Mouse (Mus musculus): ENCODE measurements around the gene Gnaq. TPM values are rescaled to one million over a fixed set of nuclear protein-coding genes. Genes with fewer than 3 reads are reported as not detected.

Gnaq gene
- polyA plus RNA-seq, 1 experiment, result not detected

DNA sequence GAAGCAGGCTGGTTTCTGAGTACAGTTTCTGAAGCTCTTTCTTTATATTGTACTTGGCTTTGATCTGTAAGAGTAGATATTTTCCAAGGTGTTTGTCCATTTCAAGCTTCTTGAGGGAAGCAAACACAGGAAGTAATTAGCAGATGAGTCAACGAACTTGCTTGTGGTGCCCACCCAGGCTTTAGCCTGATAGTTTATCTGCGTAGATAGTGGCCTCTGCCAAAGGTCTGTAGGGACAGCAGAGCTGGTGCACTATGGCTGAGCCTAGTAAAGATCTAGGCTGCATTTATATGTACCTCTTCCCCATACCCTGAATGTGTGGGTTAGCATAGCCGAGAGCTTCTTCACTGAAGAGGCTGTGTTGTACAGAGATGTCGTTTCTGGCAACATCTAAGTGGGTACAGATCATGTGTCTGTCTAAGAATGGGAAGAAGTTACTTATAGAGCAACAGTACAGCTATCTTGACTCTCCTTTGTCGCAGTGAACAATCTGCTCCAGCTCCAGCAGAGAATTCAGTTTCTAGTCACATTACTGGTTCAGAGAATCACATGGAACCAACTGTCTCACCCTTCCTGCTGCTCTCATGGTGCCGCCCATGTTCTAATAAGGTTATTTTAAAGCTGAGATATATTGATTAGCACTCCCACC, 127.3 kb downstream of the Gnaq start:
- TF ChIP-seq GATA1 (IDR thresholded peaks at IDR 0.05; ENCODE audit: low read length), result no peak

DNA sequence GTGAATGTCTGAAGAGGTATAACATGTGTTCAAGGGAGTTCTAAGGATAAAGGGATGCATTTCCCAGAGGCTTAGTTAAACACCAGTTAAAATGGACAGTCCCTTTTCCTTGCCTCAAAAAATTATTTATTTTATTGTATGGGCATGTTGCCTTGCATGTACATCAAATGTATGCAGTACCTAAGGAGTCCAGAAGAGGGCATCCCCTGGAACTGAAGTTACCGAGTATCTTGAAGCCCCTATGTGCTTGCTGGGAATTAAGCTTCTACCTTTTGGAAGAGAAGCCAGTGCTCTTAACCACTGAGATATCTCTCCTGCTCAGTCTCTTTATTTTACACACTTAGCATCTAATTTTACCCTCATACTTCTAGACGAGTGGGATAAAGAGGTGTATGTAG, 127.8 kb downstream of the Gnaq start:
- TF ChIP-seq GATA1 (IDR thresholded peaks at IDR 0.05; ENCODE audit: low read length), result no peak

DNA sequence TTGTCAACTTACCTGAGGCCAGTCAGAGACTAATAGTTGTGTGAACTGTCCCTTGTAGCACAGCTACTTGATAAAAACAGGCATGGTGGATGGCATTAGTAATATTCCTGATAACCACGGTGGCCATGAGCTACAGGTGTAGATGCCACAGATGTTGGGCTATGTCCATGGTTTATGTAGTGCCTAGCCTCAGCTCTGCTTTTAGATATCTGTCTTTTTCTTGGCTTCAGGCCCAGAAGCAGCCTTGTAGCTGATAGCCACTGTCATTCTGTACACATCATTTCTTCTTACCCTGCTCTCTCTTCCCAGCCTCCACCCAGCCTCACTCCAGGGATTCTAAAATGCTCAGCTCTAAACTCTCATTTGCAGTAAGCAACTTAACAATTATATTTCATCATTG, 128.3 kb downstream of the Gnaq start:
- no peak for TF ChIP-seq GATA1 (IDR thresholded peaks at IDR 0.05; ENCODE audit: low read length)

DNA sequence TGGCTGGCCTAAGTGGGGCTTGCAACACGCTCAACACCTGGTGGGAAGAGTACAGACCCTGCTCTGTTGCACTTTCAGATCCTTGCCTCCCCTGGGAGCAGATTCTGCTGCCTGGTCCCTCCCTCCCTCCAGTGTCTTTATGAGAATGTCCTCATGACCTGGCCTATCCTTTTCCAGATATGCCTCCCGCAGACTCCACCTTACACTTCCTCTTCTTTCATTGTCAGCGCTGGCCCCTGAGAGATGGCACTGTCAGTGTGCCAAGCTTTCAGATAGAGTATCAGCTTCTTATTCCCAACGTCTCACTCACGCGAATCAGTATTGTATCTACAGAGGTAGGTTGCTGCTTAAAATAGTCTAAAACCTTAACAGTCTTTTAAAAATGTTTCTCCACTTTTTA, 129.0 kb downstream of the Gnaq start:
- TF ChIP-seq GATA1 (IDR thresholded peaks at IDR 0.05; ENCODE audit: low read length), result no peak

DNA sequence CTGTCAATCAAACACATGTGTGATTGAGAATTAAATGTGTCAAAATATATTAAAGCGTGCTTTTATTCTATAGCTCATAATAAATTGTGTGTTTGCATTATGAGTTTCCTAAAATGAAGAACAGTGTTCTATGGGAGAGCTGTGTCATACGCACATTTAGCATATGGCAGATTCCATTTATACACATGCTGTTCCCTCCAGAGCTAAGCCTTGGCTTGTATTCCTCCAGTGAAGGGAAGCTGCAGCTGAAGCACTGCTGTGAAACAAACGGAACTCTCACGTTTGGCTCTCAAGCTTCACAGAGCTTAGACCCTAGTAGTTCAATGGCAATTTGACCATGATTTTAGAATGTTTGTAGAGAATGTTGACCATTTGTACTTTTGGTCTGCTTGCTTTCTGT, 129.7 kb downstream of the Gnaq start:
- no peak for TF ChIP-seq GATA1 (IDR thresholded peaks at IDR 0.05; ENCODE audit: low read length)

DNA sequence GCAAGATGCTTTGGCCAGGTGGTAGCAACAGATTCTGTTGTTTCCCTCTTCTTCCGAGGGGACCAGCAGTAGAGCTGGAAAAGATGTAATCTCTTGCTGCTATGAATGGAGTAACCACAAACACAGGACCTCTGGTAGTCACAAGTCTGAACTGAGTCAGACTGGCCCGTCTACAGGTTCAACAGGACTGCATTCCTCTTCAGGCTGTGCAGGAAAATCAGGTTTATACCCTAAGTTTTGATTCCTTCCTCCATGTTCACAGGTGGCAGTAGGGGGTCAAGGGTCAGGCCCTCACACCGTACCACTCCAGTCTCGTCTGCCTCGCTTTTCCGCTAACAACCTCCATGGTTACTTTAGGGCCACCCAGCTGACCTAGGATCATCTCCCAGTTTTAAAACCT, 137.6 kb downstream of the Gnaq start:
- TF ChIP-seq GATA1 (IDR thresholded peaks at IDR 0.05; ENCODE audit: low read length), result no peak

DNA sequence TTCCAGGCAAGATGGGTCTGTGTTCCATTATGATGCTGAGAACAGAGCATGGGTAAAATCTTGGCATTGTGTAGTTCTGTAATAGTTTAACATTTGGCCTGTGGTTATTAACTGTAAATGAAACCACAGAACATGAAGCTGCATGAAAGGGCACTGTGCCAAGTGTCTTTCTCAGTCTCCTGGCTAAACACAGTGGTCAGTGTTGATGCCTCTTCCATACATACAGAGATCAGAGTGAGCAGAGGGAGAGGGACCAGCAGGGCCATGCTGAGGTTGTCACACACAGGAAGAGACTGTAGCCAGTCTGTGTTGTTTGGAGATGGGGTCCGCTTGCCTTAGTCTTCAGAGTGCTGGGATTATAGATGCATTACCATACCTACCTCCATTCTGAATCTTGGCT, 138.4 kb downstream of the Gnaq start:
- no peak for TF ChIP-seq GATA1 (IDR thresholded peaks at IDR 0.05; ENCODE audit: low read length)

DNA sequence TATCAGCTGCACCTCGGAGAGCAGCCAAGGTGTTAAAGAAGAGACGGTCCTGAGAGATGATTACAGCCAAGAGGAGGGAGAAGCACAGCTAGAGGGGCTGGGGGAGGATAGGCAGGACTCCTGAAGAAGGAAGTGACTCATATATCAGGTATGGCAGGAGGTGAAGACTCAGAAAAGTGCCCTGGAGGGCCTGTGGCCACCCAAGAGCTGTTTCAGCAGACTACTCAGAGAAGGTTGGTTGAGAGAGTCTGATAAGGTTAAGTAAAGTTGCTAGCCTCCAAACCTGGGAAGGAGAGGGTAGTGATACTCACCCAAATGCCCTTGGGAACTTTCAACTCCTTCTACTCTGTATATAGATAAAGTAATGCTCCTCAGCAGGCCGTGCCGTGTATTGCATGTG, 140.4 kb downstream of the Gnaq start:
- no peak for TF ChIP-seq GATA1 (IDR thresholded peaks at IDR 0.05; ENCODE audit: low read length)

DNA sequence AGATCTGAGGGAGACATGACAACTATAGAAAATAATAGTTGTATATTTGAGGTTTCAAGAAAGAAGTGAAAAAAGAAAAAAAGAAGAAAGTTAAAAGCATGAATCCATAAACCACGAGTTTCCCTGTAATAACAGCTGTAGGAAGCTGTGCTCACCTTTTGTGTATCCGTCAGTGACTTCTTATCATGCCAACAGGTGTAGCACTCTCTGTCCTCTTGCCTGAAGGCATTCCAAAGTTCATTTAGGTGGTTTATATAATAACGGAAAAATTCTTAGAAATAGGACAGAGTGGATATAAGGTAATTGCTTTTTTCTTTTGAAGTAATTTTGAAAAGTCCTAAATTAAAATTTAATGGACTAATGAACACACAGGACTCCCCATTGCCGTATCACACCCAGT, 147.6 kb downstream of the Gnaq start:
- TF ChIP-seq GATA1 (IDR thresholded peaks at IDR 0.05; ENCODE audit: low read length), result no peak

DNA sequence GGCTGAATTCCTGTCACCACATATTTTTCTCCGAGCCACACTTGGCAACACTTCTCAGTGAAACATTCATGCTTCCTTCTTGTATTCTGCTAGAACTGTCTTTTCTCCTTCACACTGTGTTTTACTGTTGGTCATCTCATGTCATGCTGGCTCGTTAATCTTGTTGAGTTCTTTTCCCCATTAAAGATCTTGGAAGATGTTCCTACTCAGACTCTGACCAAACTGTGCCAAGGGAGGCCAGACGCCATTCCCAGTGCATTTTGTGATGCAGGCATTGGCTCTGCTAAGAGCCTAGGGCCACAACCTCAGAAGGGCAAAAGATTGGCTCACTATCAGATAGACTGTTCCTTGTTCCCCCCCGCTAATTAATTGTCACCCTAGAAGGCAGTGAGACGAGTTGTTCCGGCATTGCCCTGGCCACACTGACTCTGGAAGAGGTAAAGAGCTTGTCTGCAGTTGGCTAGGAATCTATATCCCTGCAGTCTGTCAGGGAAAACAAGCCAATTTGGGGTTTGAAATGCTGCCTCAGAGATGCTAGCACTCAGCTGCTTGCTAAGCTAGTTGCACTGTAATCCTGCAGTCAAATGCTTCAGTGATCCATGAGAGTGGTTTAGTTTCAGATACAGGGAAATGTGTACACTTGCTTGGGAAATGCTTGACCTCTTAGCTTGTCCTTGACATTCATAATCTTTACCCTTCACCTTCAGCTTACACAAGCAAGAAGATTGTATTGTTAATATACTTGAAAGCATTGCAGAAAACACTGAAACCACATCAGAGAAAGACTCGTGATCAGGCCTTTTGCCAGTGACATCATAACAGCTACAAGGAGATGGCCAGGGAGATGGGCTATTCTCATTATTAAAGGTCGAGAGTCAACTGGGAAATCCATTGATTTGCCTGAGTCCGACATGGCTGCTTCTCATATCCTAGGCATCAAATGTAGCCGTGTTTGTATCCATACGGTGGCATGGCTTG, 152.7 kb downstream of the Gnaq start:
- TF ChIP-seq GATA1 (IDR thresholded peaks at IDR 0.05; ENCODE audit: low read length), result no peak

DNA sequence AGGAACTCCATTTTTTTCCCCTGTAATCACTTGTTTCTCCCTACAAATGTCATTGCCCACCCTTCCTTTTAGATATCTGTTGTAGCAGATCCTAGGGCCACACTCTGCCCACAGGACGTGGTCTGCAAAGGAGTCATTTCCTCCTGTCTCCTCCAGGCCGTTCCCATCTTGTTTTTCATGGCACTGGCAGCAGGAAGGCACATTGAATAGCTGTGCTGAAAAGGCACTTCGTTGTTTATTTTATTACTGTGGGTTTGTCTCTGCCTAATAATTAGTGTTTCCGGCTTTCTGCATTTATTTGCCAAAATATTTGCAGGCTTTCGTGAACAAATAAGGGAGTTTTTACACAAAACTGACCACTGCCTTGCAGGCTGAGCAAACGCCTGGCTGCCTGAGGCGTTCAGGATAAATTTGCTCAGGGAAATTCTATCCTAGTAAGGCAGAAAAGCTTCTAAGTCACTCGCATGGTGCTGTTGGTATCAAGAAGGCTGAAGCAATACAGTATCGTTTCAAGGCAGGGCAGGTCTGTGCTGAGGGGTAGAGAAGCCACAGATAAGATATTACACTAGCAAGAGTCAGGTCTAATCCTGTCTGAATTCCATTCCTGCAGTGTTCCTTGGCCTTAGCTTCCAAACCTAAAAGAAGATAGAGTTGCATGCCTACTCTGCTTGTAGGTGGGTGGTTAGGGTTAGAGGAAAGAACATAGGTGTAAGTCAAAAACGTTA, 154.0 kb downstream of the Gnaq start:
- TF ChIP-seq GATA1 (IDR thresholded peaks at IDR 0.05; ENCODE audit: low read length), result no peak

DNA sequence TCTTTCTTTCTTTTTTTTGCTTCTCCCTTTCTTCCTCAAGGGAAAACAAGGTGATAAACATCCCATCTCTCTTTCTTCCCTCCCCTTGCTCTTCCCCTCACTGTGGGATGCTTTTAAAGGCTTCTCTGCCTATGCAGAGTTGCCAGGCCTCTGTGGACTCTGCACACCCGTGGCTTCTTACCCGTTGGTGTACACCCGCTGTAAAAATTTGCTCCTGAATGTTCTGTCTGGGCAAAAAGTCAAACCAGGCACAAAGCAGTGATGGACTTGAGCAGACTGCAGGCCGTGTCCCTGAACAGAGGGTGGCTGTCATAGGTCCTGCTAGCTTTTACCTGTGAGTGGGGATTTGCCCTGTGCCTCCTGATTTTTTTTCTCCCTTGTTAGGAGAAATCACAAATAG, 154.7 kb downstream of the Gnaq start:
- TF ChIP-seq GATA1 (IDR thresholded peaks at IDR 0.05; ENCODE audit: low read length), result no peak

DNA sequence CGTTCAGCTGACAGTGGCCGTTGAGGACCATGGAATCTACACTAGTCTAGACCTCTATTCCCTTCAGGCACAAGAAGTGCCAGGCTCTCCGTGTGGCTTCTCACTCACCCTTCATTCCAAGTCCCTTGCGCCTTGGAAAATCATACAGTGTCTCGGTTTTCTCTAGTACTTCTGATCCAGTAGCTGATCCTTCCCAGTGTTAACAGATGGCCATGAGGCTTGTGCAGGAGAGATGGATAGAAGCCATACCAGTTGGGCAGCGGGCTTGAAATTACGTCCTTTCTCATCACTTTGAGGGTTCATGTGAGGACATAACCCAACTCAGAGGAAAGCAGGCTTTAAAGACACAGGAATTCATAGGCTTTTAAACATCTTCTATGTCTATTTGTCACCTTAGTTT, 155.3 kb downstream of the Gnaq start:
- no peak for TF ChIP-seq GATA1 (IDR thresholded peaks at IDR 0.05; ENCODE audit: low read length)

DNA sequence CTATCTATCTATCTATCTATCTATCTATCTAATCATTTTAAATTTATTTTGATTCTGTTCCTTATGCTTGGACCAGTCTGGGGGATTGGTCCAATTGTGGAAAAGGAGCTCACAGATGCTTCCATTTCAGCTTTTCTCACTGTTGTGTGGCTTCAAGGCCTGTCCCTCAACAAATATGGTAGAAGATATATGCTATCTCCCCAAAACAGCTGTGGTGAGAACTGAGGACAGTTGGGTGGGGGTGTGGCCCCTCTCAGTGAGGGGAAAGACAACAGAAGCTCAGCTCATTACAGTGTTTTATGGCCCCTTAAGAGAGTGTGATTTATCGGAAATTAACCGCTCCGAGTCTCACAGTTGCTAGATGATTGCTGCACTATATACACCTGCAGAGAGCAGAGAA, 158.5 kb downstream of the Gnaq start:
- no peak for TF ChIP-seq GATA1 (IDR thresholded peaks at IDR 0.05; ENCODE audit: low read length)

DNA sequence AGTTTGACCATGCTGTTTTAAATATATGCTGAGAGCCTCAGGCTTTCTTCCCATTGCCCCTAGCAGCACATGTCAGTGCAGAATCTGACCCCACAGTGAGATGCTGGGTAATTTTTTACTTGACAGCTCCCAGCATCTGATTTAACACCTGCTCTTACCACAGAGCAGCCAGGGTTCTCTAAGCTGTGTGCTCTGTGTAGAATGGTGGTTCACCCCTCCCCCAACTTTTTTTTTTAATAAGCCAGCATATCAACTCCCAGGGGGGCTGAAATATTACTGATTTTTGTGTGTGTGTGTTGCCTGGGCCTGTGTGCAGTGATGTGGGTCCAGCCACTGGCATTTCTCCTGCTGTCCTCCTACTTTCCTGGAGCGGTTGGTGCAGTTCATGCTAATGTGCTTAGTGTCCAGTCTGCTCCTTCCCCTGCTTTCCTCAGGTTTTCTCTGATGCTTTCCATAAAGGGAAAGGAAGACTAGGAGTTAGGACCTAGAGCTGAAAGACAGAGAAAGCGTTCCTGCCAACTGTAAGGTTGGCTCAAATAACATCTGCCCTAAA, 159.5 kb downstream of the Gnaq start:
- TF ChIP-seq GATA1 (IDR thresholded peaks at IDR 0.05; ENCODE audit: low read length), result no peak

DNA sequence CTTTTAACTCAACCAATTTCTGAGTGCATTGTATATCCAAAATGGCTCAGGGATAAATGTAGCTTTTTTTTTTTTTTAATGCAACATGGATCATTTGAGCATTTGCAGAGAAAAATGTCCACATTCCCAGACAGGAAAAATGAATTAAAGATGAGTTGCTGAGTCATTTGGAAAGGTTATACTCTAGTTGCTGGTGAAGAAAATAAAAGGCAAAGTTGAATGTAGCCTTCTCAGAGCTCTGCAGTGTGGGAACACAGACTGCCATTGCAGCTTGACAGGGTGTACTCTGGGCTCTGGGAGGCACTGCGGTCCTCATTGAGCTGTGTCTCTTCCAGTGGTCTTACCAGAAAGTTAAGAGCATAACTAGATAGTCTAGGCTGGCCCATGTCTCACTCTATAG, 160.3 kb downstream of the Gnaq start:
- no peak for TF ChIP-seq GATA1 (IDR thresholded peaks at IDR 0.05; ENCODE audit: low read length)
